Comparison of ENCODE assay signal across 8 mouse cellular contexts in the genomic region with DNA sequence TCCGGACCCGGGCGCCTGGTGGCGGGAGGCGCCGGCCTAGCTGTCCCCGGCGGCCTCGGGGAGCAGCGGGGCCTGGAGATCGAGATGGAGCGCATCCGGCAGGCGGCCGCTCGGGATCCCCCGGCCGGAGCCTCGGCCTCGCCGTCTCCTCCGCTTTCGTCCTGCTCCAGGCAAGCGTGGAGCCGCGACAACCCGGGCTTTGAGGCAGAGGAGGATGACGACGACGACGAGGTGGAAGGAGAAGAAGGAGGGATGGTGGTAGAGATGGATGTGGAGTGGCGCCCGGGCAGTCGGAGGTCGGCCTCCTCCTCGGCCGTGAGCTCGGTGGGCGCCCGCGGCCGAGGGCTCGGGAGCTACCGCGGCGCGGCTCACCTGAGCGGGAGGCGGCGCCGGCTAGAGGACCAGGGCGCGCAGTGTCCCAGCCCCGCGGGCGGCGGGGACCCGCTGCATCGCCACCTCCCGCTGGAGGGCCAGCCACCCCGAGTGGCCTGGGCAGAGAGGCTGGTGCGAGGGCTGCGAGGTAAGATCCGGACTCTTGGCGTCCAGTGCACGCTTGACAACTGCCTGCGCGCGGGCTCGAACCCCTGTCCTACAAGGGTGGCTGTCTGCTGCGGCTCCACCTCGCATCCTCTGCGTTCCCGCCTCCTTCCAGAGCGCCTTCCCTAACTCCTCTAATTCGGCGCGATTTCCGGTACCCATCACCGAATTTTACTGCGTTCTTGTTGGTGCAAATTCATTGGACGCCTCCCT. TPM values are rescaled to one million over a fixed set of nuclear protein-coding genes. Genes with fewer than 3 reads are reported as not detected.
A peak's percentile ranks its signal among the peaks of the same experiment; 100 is the strongest.
DNase-seq lines count a peak whose midpoint lies in the region; ATAC-seq lines count a peak whose summit lies in the region.

No protein-coding gene starts in this region.

- under 1% methylated on average over 68 of the region's 82 CpGs for WGBS in lung, embryonic 15.5 days

- H3K4me3 ChIP-seq in lung, embryonic 15.5 days, result peak overlapping the region; percentile 91

- no peaks in the 10 kb centered on the region for H3K27me3 ChIP-seq in lung, embryonic 15.5 days

- H3K27ac ChIP-seq in lung, embryonic 15.5 days, result peak overlapping the region; percentile 95

- peak overlapping the region; percentile 75 for H3K4me2 ChIP-seq in lung, embryonic 15.5 days

- no peaks in the 10 kb centered on the region for H3K9me3 ChIP-seq in lung, embryonic 15.5 days

- peak overlapping the region; percentile 96 for H3K9ac ChIP-seq in lung, embryonic 15.5 days

- ATAC-seq in frontal cortex, adult (ENCODE audit: low TSS enrichment), result peak; percentile 73
- ATAC-seq in lung, embryonic 15.5 days (ENCODE audit: borderline replicate concordance, extremely low read depth, low FRiP score, low TSS enrichment), result peak; percentile 72

- DNase-seq in NIH3T3 (ENCODE audit: low read depth), result peak; percentile 86
- DNase-seq in cerebellum, adult 8-10 months, result peak; percentile 67
- DNase-seq in heart, postnatal 4 days, result peak; percentile 68
- DNase-seq in layer of hippocampus, adult 8-10 months (ENCODE audit: low spot score in 2 of 2), result peak; percentile 59 to 73
- peak; percentile 27 for DNase-seq in ovary, postnatal 10 days (ENCODE audit: low spot score)
- no peak for DNase-seq in thymus, adult 18-20 months

- peaks cover 14% of the 10 kb centered on the region for H3K4me1 ChIP-seq in lung, embryonic 15.5 days

- peaks cover 4% of the 10 kb centered on the region; the same call in 1 of the 2 replicates for H3K36me3 ChIP-seq in lung, embryonic 15.5 days

RNA-seq across cellular contexts. Expression of a gene that starts 0.6 kb away (rescaled TPM):
- total RNA-seq in heart, postnatal 4 days (2021), result 10 to 100 TPM; 33.3 to 34.2 TPM
- total RNA-seq in layer of hippocampus, adult 8-10 months (2022), result 10 to 100 TPM; 33.5 to 37.6 (median 36.3) TPM
- polyA plus RNA-seq in lung, embryonic 15.5 days (2015; fragmentation: Nextera tagmentation; extraction: Ambion mirVana), result 13.2 and 13.9 TPM in 2 replicates

RNA-seq across cellular contexts. Expression of a gene that starts 25.0 kb away (rescaled TPM):
- total RNA-seq in heart, postnatal 4 days (2021), result under 1 TPM; 0.45 to 0.61 TPM
- 10 to 100 TPM in 2 of 4 experiments, 1 to 10 TPM in 2; 8.6 to 18.2 (median 10.9) TPM for total RNA-seq in layer of hippocampus, adult 8-10 months (2022)
- polyA plus RNA-seq in lung, embryonic 15.5 days (2015; fragmentation: Nextera tagmentation; extraction: Ambion mirVana), result 3.7 and 5.2 TPM in 2 replicates

RNA-seq across cellular contexts. Expression of a gene that starts 48.3 kb away (rescaled TPM):
- 1 to 10 TPM; 8.1 to 8.2 TPM for total RNA-seq in heart, postnatal 4 days (2021)
- 10 to 100 TPM; 12.6 to 14.9 (median 14.5) TPM for total RNA-seq in layer of hippocampus, adult 8-10 months (2022)
- polyA plus RNA-seq in lung, embryonic 15.5 days (2015; fragmentation: Nextera tagmentation; extraction: Ambion mirVana), result 10.8 and 12.1 TPM in 2 replicates

Comparison
In these comparisons a context has a peak if more than half of its experiments do, and no peak if none do; other contexts are left out.
1. DNase-seq: peak in NIH3T3 (single experiment), cerebellum, adult 8-10 months (single experiment), heart, postnatal 4 days (single experiment), layer of hippocampus, adult 8-10 months (2 of 2) and ovary, postnatal 10 days (single experiment); none in thymus, adult 18-20 months (0 of 2).
2. RNA of a gene that starts 25.0 kb away (total RNA-seq): 8.6 to 18.2 TPM in layer of hippocampus, adult 8-10 months; 0.45 to 0.61 TPM in heart, postnatal 4 days; every median in the first group is over 4 times any median in the second.